Mouse (Mus musculus) liver, adult 2 months (tissue): Measurements from ENCODE around the gene Nav2.

Experiments used
- CTCF ChIP-seq: fragments of 200-500 bp; IDR thresholded peaks from 2 replicates; pipeline ENCODE4 v1.5.1; 2011; ENCODE audit warnings: low read depth, low read length, control low read depth
- POLR2A ChIP-seq: fragments of 200-500 bp; IDR thresholded peaks from 2 replicates; pipeline ENCODE4 v1.6.1; 2011; ENCODE audit warnings: low read length, control low read depth; ENCODE audit not compliant: insufficient read depth; ENCODE audit errors: extremely low read depth

- TF ChIP-seq POLR2A (no peak), CTCF (no peak)
Observed at GRCm38 (mm10) chr7:49242261-49242660, 333.7 kb downstream of the Nav2 start.
